Mouse (Mus musculus) kidney, adult 2 months (tissue): Measurements from ENCODE around the gene Jkamp.

Source experiments
- CTCF ChIP-seq: fragments of 200-500 bp; conservative IDR thresholded peaks from 2 replicates; pipeline ENCODE4 v1.5.1; 2011; ENCODE audit warnings: low read depth, mild to moderate bottlenecking, control low read depth, low read length, moderate library complexity, mixed read lengths; ENCODE audit not compliant: insufficient read depth, insufficient read length
- POLR2A ChIP-seq: fragments of 200-500 bp; IDR thresholded peaks from one replicate; pipeline ENCODE4 v1.6.1; 2011; ENCODE audit warnings: low read depth, low read length, control low read depth

GRCm38 (mm10) chr12:72104525-72105281 lies 19.3 kb downstream of the Jkamp start:
- TF ChIP-seq CTCF (peak; percentile 62), POLR2A (no peak)
